Mouse (Mus musculus) 3T3-L1 (cell line): ENCODE measurements at regions not wholly inside any gene's neighbourhood (a gene's known extent, or its start where the extent isn't known, plus 50 kb on each side); places are given as distances from the start of the nearest gene placed in this dataset.
"Not testable (repeated sequence)": the region's sequence is repeated elsewhere in the genome, so short reads cannot be mapped to it uniquely, and the experiment has no call there.

Experiments
- DNase-seq: peaks from one replicate; pipeline ENCODE4 v3.0.0-alpha.2; 2015; ENCODE audit warnings: low read depth, low spot score

- DNase-seq: peak; percentile 75
Observed at GRCm38 (mm10) chr12:17852138-17852537, 161.5 kb downstream of the Hpcal1 start.

- not testable (repeated sequence) for DNase-seq
Observed at GRCm38 (mm10) chr12:17872491-17872890, 181.8 kb downstream of the Hpcal1 start.

DNA sequence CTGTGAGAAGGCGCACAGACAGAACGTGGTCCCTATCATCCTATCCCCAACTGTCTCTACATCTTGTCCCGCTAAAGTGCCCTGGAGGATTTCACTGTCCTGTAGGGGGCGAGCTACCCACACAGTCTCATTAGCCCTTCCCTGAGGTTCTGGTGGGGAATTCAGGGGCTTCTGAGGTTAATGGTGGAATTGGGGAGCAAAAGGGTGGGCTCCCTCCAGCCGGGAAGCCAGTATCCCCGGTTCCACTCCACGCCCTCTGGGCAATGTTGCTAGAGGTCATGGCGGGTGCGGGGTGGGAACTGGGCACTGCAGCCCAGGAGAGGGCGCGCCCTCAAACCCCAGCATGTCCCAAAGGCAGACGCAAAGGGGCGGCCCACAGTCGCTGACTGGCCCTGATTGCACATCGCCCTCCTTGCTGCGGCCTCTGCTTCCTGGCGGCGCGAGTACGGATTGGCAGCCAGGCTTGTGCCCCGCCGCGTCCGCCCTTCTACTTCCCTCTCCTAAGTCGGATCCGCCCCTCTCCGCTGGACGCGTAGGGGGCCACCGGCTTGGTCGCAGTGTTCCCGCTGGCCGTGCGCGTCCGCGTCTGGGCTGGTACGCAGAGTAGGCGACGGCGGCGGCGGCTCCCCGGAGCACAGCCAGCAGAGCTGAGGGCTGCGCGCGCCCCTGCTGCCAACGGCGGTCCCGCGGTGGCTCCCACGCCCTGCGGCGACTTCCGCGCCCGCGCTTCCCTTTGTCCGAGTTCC lies 190.9 kb downstream of the Hpcal1 start:
- peak; percentile 94 for DNase-seq

- peak; percentile 6 for DNase-seq
Observed at GRCm38 (mm10) chr12:17882117-17883116, 191.8 kb downstream of the Hpcal1 start.

- DNase-seq: not testable (repeated sequence)
Observed at GRCm38 (mm10) chr12:17891663-17892310, 201.1 kb downstream of the Hpcal1 start.

- DNase-seq: peak; percentile 89
Observed at GRCm38 (mm10) chr12:17913058-17913457, 222.4 kb downstream of the Hpcal1 start.
